Mouse (Mus musculus) CH12.LX (cell line): ENCODE results near the gene Eef2k. TPM values are rescaled to one million over a fixed set of nuclear protein-coding genes. Genes with fewer than 3 reads are reported as not detected.
"Not testable (repeated sequence)": the region's sequence is repeated elsewhere in the genome, so short reads cannot be mapped to it uniquely, and the experiment has no call there.

Experiments used
- DNase-seq: peaks from one replicate; pipeline ENCODE4 v3.0.0-alpha.2; 2013; ENCODE audit errors: extremely low read depth
- H3K27ac ChIP-seq: 2 replicates; pipeline ENCODE4 v1.5.1; 2012; ENCODE audit warnings: low read depth, mild to moderate bottlenecking, control low read depth, moderate library complexity; ENCODE audit not compliant: insufficient read depth
- H3K27me3 ChIP-seq: replicated peaks from 2 replicates; pipeline ENCODE3; 2012; ENCODE audit warnings: inconsistent platforms
- H3K36me3 ChIP-seq, 2 experiments: replicated peaks in 1 of 2; 2 replicates each; pipeline versions ENCODE3 to v1.6.1; 2012; ENCODE audit warnings: inconsistent platforms in 1 of 2, low read length in 1 of 2, mild to moderate bottlenecking in 1 of 2, mixed read lengths in 1 of 2, moderate library complexity in 1 of 2; ENCODE audit not compliant: control insufficient read depth in 1 of 2, insufficient read depth in 1 of 2
- H3K4me1 ChIP-seq, 2 experiments: 2 replicates each; pipeline ENCODE4 v1.6.1; 2012; ENCODE audit warnings: inconsistent platforms in 1 of 2, moderate library complexity in 1 of 2; ENCODE audit not compliant: insufficient read depth in 2 of 2, control insufficient read depth in 1 of 2
- H3K4me2 ChIP-seq: 2 replicates; pipeline ENCODE4 v1.6.1; 2012; ENCODE audit warnings: low read depth, mild to moderate bottlenecking, control low read depth; ENCODE audit not compliant: poor library complexity, insufficient read depth, severe bottlenecking
- H3K4me3 ChIP-seq, 3 experiments: fragments of 150-350 bp in 1 of 3; sonication (generic) in 1 of 3; replicated peaks in 1 of 3; 2 replicates each; pipeline versions ENCODE3 to v1.5.1; 2011 to 2012; ENCODE audit warnings: low read depth in 2 of 3, low read length in 2 of 3, mild to moderate bottlenecking in 2 of 3, moderate library complexity in 2 of 3, control low read depth in 1 of 3, improper control_type of control experiment in 1 of 3, inconsistent platforms in 1 of 3, mixed read lengths in 1 of 3; ENCODE audit not compliant: poor library complexity in 1 of 3
- H3K79me2 ChIP-seq: replicated peaks from 2 replicates; pipeline ENCODE4 v1.6.1; 2012; ENCODE audit warnings: mild to moderate bottlenecking, moderate library complexity; ENCODE audit not compliant: control insufficient read depth, poor library complexity, insufficient read depth, severe bottlenecking; ENCODE audit errors: extremely low read depth
- H3K9ac ChIP-seq: 2 replicates; pipeline ENCODE4 v1.6.1; 2012; ENCODE audit warnings: low read depth, mild to moderate bottlenecking, control low read depth, moderate library complexity; ENCODE audit not compliant: insufficient read depth
- H3K9me3 ChIP-seq: replicated peaks from 2 replicates; pipeline ENCODE3; 2012; ENCODE audit warnings: low read length, inconsistent platforms, mixed read lengths
- CHD2 ChIP-seq: IDR thresholded peaks from 2 replicates; pipeline ENCODE4 v1.6.1; 2011; ENCODE audit warnings: low read length, improper control_type of control experiment
- ELF1 ChIP-seq: IDR thresholded peaks from 2 replicates; pipeline ENCODE4 v1.6.1; 2014; ENCODE audit warnings: low read depth, mild to moderate bottlenecking, inconsistent platforms, low read length, improper control_type of control experiment
- JUN ChIP-seq: IDR thresholded peaks from 2 replicates; pipeline ENCODE4 v1.6.1; 2011; ENCODE audit warnings: low read depth, mild to moderate bottlenecking, low read length, improper control_type of control experiment, moderate library complexity; ENCODE audit not compliant: insufficient read depth
- JUND ChIP-seq: conservative IDR thresholded peaks from 2 replicates; pipeline ENCODE4 v1.6.1; 2011; ENCODE audit warnings: low read depth, low read length, improper control_type of control experiment
- KAT2A ChIP-seq: IDR thresholded peaks from 2 replicates; pipeline ENCODE4 v1.6.1; 2012; ENCODE audit warnings: low read length, improper control_type of control experiment, inconsistent platforms; ENCODE audit not compliant: insufficient replicate concordance
- NRF1 ChIP-seq: IDR thresholded peaks from 2 replicates; pipeline ENCODE4 v1.6.1; 2014; ENCODE audit warnings: low read depth, mild to moderate bottlenecking, inconsistent platforms, low read length, improper control_type of control experiment, moderate library complexity
- PAX5 ChIP-seq: IDR thresholded peaks from 2 replicates; pipeline ENCODE4 v1.6.1; 2012; ENCODE audit warnings: low read length, inconsistent platforms, mixed read lengths
- POLR2A ChIP-seq: IDR thresholded peaks from 2 replicates; pipeline ENCODE4 v1.6.1; 2011; ENCODE audit warnings: low read depth, mild to moderate bottlenecking, improper control_type of control experiment, low read length
- RCOR1 ChIP-seq: conservative IDR thresholded peaks from 2 replicates; pipeline ENCODE4 v1.6.1; 2012; ENCODE audit warnings: low read depth, mild to moderate bottlenecking, inconsistent platforms, low read length, improper control_type of control experiment
- SMC3 ChIP-seq: IDR thresholded peaks from 2 replicates; pipeline ENCODE4 v1.6.1; 2011; ENCODE audit warnings: low read depth, low read length, improper control_type of control experiment
- TBP ChIP-seq: conservative IDR thresholded peaks from 2 replicates; pipeline ENCODE4 v1.6.1; 2011; ENCODE audit warnings: low read depth, low read length, improper control_type of control experiment
- TCF12 ChIP-seq: IDR thresholded peaks from 2 replicates; pipeline ENCODE4 v1.6.1; 2014; ENCODE audit warnings: low read depth, mild to moderate bottlenecking, inconsistent platforms, low read length, improper control_type of control experiment
- UBTF ChIP-seq: IDR thresholded peaks from 2 replicates; pipeline ENCODE4 v1.6.1; 2012; ENCODE audit warnings: low read depth, mild to moderate bottlenecking, inconsistent platforms, low read length, improper control_type of control experiment, moderate library complexity
- USF2 ChIP-seq: conservative IDR thresholded peaks from 2 replicates; pipeline ENCODE4 v1.6.1; 2011; ENCODE audit warnings: low read depth, low read length, improper control_type of control experiment
- dilution Hi-C: fragments of 300-500 bp; cut with MboI; formaldehyde crosslinking; loops from 2 replicates; pipeline ENCODE4 v1.14.3; 2020; ENCODE audit warnings: low sequenced_read_pairs; ENCODE audit not compliant: extremely low pct_unique_long_range_greater_than_20kb, extremely low pct_ligation_motif_present
- in situ Hi-C: fragments of 300-500 bp; cut with MboI; formaldehyde crosslinking; loops from 3 replicates; pipeline ENCODE4 v1.14.3; 2019; ENCODE audit warnings: low sequenced_read_pairs, low pct_ligation_motif_present, low pct_unique_long_range_greater_than_20kb, mixed read lengths
- polyA plus RNA-seq: library from polyadenylated mRNA; unstranded; fragments of >175 nt; gene quantifications from 2 replicates; pipeline ENCODE4 v1.2.1, GENCODE M21; 2012; ENCODE audit warnings: low read depth; ENCODE audit not compliant: insufficient read length
- total RNA-seq, 2 experiments: library from RNA; depleted of rRNA; stranded (reverse); fragments of 300-350 nt in 1 of 2; fragments of >200 nt in 1 of 2; gene quantifications; 2 replicates each; pipeline ENCODE4 v1.2.3; 2012 to 2014

Eef2k gene
- total and polyA plus RNA-seq, 3 experiments = 5.5 to 13.9 (median 13.7) TPM

DNA sequence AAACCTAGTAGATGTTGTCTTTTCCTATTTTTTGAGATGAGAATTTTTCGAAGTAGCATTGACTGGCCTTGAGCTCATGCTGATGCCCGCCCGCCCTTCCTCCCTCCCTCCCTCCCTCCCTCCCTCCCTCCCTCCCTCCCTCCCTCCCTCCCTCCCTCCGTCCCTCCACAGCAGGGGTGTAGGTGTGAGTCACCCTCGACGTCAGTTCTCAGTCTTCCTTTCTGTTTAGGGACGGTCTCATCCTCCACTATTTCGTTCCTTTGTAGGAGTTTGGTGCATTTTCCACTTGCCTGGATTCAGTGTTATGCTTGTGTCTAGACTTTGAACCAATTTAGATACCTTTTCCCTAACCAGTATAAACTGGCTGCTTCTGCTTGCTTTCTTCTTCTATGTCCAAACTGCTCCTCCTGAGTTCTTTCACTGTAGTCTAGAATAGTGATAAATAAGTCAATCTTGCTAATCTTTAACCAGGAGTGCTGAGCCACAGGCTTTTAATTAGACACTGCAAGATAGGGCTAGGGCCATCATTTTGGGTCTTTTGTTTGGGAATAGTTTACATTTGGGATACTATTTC is 101.4 kb downstream of the Eef2k start:
- Histone ChIP-seq H3K27me3 (no peaks in the 10 kb centered on the region), H3K9ac (no peak overlapping the region), H3K4me3 (no peak overlapping the region), H3K4me1 (no peaks in the 10 kb centered on the region), H3K9me3 (no peaks in the 10 kb centered on the region), H3K36me3 (peaks cover 58 to 89% of the 10 kb centered on the region in 2 experiments)
- in situ Hi-C loops (no loop called here), dilution Hi-C loops (no loop called here)
- TF ChIP-seq TBP = no peak
- TF ChIP-seq USF2 = no peak
- TF ChIP-seq KAT2A = no peak
- no peak for TF ChIP-seq CHD2
- no peak for TF ChIP-seq JUN
- no peak for TF ChIP-seq PAX5
- TF ChIP-seq SMC3 = no peak
- no peak for TF ChIP-seq JUND
- TF ChIP-seq NRF1 = no peak
- TF ChIP-seq ELF1 = no peak
- no peak for TF ChIP-seq TCF12
- no peak for TF ChIP-seq RCOR1
- no peak for TF ChIP-seq UBTF
- no peak for TF ChIP-seq POLR2A
- TF ChIP-seq, all 38 proteins: peak for 0
- no peaks in the 10 kb centered on the region for H3K79me2 ChIP-seq
- H3K4me2 ChIP-seq = no peak overlapping the region
- H3K27ac ChIP-seq = no peak overlapping the region
- DNase-seq = no peak

DNA sequence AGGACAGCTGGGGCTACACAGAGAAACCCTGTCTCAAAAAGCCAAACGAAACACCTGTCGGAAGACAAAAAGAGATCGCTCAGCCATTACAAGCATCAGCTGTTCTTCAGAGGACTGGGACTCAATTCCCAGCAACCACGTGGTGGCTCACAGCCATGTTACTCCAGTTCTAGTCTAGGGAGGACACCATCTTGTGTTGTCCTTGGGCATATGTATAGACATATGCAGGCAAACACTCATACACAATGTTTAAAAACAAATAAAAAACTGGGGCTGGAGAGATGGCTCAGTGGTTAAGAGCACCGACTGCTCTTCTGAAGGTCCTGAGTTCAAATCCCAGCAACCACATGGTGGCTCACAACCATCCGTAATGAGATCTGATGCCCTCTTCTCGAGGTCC is 111.0 kb downstream of the Eef2k start:
- H3K79me2 ChIP-seq, H3K27me3 ChIP-seq, H3K9ac ChIP-seq, DNase-seq, H3K4me2 ChIP-seq, H3K27ac ChIP-seq, H3K4me3 ChIP-seq, dilution Hi-C loops, in situ Hi-C loops, H3K9me3 ChIP-seq: not testable (repeated sequence)
- TF ChIP-seq TBP = peak; percentile 85
- H3K36me3 ChIP-seq = peaks cover 13 to 41% of the 10 kb centered on the region in 2 experiments
- peaks cover 0 to 15% of the 10 kb centered on the region in 2 experiments; a peak in 2 of 4 replicates for H3K4me1 ChIP-seq

Other genes starting within 250 kb of the Eef2k start
- gene Uqcrc2, start 207.7 kb upstream of the Eef2k start, total RNA-seq (2012; rRNA removed) = 155 and 158 TPM in 2 replicates
- gene Uqcrc2, start 207.7 kb upstream of the Eef2k start, total RNA-seq (2014; rRNA removed) = 318 and 341 TPM in 2 replicates
- 237 TPM in 2 replicates for gene Uqcrc2, start 207.7 kb upstream of the Eef2k start, polyA plus RNA-seq
- gene Pdzd9, start 172.5 kb upstream of the Eef2k start, total RNA-seq (2012; rRNA removed) = 0.51 and 0.59 TPM in 2 replicates
- gene Pdzd9, start 172.5 kb upstream of the Eef2k start, total RNA-seq (2014; rRNA removed) = not detected in 2 replicates
- gene Pdzd9, start 172.5 kb upstream of the Eef2k start, polyA plus RNA-seq = 0.30 and 0.39 TPM in 2 replicates
- gene Mosmo, start 165.2 kb upstream of the Eef2k start, total RNA-seq (2012; rRNA removed) = 14.0 and 15.9 TPM in 2 replicates
- gene Mosmo, start 165.2 kb upstream of the Eef2k start, total RNA-seq (2014; rRNA removed) = 19.0 and 21.8 TPM in 2 replicates
- 10.4 and 10.9 TPM in 2 replicates for gene Mosmo, start 165.2 kb upstream of the Eef2k start, polyA plus RNA-seq
- gene Vwa3a, start 103.5 kb upstream of the Eef2k start, total RNA-seq (2012; rRNA removed) = not detected in 2 replicates
- not detected in 2 replicates for gene Vwa3a, start 103.5 kb upstream of the Eef2k start, total RNA-seq (2014; rRNA removed)
- gene Vwa3a, start 103.5 kb upstream of the Eef2k start, polyA plus RNA-seq = not detected in 2 replicates
- not detected in 2 replicates for gene Gm5737, start 30.5 kb upstream of the Eef2k start, total RNA-seq (2012; rRNA removed)
- not detected in 2 replicates for gene Gm5737, start 30.5 kb upstream of the Eef2k start, total RNA-seq (2014; rRNA removed)
- gene Gm5737, start 30.5 kb upstream of the Eef2k start, polyA plus RNA-seq = not detected in 2 replicates
- gene Polr3e, start 74.9 kb downstream of the Eef2k start, total RNA-seq (2012; rRNA removed) = 33.6 and 33.7 TPM in 2 replicates
- gene Polr3e, start 74.9 kb downstream of the Eef2k start, total RNA-seq (2014; rRNA removed) = 22.3 and 25.3 TPM in 2 replicates
- gene Polr3e, start 74.9 kb downstream of the Eef2k start, polyA plus RNA-seq = 38.1 and 38.2 TPM in 2 replicates
- gene Cdr2, start 139.5 kb downstream of the Eef2k start, total RNA-seq (2012; rRNA removed) = 5.7 and 10.5 TPM in 2 replicates
- gene Cdr2, start 139.5 kb downstream of the Eef2k start, total RNA-seq (2014; rRNA removed) = 9.5 and 10.4 TPM in 2 replicates
- 8.7 and 9.5 TPM in 2 replicates for gene Cdr2, start 139.5 kb downstream of the Eef2k start, polyA plus RNA-seq
- 0.63 TPM in 1 of 2 replicates, not detected in the other for gene Mfsd13b, start 139.7 kb downstream of the Eef2k start, total RNA-seq (2012; rRNA removed)
- not detected in 2 replicates for gene Mfsd13b, start 139.7 kb downstream of the Eef2k start, total RNA-seq (2014; rRNA removed)
- gene Mfsd13b, start 139.7 kb downstream of the Eef2k start, polyA plus RNA-seq = not detected in 2 replicates
- 21.7 and 25.8 TPM in 2 replicates for gene Mettl9, start 191.6 kb downstream of the Eef2k start, total RNA-seq (2012; rRNA removed)
- 75.0 and 82.4 TPM in 2 replicates for gene Mettl9, start 191.6 kb downstream of the Eef2k start, total RNA-seq (2014; rRNA removed)
- 42.0 and 44.3 TPM in 2 replicates for gene Mettl9, start 191.6 kb downstream of the Eef2k start, polyA plus RNA-seq
- not detected in 2 replicates for gene Igsf6, start 231.7 kb downstream of the Eef2k start, total RNA-seq (2012; rRNA removed)
- not detected in 2 replicates for gene Igsf6, start 231.7 kb downstream of the Eef2k start, total RNA-seq (2014; rRNA removed)
- 0.19 and 0.21 TPM in 2 replicates for gene Igsf6, start 231.7 kb downstream of the Eef2k start, polyA plus RNA-seq
- gene Otoa, start 238.8 kb downstream of the Eef2k start, total RNA-seq (2012; rRNA removed) = 0.04 and 0.08 TPM in 2 replicates
- not detected in 2 replicates for gene Otoa, start 238.8 kb downstream of the Eef2k start, total RNA-seq (2014; rRNA removed)
- not detected in 2 replicates for gene Otoa, start 238.8 kb downstream of the Eef2k start, polyA plus RNA-seq